Mouse (Mus musculus) B cell, adult 67 days (primary cell): Measurements from ENCODE around the gene Casc3. TPM values are rescaled to one million over a fixed set of nuclear protein-coding genes. Genes with fewer than 3 reads are reported as not detected.

Source experiments
- total RNA-seq, 2 experiments: library from RNA; stranded (reverse); gene quantifications; 4 replicates each; pipeline ENCODE4 v1.2.4; 2023

The Casc3 gene
- total RNA-seq, result 100 to 1,000 TPM in 1 of 2 experiments, 10 to 100 TPM in 1; 94.5 to 108 TPM

DNA sequence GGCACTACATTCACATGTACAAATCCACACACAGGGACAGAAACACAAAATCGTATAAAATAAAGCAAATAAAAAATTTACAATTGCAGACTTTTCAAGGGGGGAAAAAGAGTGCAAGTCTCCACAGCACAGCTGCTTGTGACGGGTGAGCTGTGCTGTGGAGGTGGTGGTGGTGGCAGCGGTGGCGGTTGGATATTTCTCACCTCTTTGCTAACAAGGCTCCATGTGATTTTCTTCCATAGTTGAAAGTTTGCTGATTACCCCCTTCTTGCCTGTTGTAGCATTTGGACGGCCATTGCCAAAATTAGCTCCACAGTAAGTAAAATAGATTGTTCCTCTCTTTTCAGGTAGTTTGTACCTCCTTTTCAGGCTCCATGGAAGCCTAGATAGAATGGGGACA lies at the start of gene Casc3:
Gene Casc3, plus strand, starts transcription at position 301 of the 400 bp plus-strand sequence.

DNA sequence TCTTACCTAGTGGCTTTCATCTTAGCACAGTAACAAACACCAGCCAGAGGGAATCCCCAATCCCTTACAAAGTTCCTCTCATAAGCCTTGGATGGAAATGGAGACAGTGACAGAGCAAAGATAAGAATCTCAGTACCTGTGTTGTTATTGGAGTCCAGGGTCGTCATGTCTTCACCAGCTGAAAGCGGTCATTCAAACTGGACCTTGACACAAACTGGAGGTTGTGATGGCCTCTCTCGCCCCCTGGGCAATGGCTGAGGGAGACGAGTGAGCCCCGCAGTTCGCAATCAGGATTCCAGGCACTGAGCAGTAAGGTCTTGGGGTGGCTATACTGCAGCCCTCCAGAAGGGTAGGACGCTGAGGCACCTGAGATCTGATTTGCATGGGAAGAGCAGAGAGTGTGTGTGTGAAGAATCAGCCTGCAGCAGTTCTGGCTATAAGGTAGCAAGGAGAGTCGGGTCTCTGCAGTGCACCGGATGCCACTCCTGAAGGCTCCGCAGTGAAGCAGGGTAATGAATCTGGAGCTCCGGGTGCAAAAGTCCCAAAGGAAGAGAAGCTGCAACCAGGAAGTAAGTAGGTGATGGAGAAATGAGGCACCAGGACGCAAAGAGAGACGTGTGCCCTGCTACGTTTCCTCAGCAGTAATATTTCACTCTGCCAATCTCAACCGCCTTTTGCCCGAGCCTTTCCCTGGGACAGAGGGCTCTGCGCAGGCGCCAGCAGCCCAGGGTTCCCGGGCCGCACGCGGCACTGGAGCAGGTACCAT lies 29.9 kb upstream of the Casc3 start, which contains the start of gene Nr1d1:
Gene Nr1d1, minus strand, starts transcription at position 752 of the 766 bp plus-strand sequence.

DNA sequence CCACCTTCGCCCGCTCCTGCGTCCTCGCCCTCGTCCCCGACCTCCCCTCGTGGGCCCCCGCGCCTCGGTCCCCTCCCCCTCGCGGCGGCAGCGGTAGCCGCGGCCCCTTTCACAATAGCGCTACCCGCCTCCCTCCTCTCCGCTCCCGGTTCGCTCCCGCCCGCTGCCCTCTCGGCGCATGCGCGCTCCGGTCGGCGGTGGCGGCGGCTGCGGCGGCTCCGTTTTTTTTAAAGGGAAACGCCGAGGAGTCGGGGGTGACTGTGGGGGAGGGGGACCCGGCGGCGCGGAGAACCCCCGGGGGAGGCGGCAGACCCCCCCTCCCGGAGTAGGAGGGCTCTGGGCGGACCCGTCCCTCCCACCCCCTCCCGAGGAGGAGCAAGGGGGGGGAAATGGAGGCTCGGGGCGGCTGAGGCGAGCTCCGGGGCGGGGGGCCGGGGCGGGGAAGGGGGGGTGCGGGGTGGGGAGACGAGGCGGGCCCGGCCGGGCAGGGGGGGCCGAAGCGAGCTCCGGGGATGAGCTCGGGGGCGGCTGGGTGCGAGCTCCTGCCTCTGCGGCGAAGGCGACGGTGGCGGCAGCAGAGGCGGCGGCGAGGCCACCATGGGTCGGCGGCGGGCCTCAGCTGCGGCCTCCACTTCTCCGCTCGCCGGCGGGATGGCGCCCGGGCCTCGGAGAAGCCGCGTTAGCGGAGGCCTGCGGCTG lies 9.5 kb upstream of the Casc3 start, which contains the start of gene Msl1:
Gene Msl1, plus strand, starts transcription at position 502 of the 699 bp plus-strand sequence.

DNA sequence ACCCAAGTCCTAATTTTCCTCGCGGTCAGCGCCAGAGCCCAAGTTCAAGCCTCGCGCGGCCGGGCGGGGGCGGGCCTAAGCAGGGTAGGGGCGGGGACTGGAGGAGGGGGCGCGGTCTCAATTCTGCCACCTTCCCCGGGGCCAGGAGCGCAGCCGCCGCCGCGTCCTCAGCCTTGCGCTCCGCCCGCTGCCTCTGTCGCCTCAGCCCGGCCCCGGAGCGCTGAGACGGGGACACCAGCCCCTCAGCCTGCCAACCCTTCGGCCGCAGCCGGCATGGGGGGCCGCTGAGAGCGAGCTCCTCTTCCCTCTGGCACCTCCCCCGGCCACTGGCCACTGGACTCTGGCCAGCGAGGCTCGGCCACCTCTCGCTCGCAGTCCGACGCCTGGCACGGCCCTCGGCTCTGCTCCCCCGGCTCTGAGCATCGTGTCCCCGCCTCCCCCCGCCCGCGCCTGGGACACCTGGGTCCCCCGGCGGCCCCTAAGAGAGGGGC lies 32.0 kb downstream of the Casc3 start, which contains the start of gene Rapgefl1:
Gene Rapgefl1, plus strand, starts transcription at position 135 of the 491 bp plus-strand sequence.

DNA sequence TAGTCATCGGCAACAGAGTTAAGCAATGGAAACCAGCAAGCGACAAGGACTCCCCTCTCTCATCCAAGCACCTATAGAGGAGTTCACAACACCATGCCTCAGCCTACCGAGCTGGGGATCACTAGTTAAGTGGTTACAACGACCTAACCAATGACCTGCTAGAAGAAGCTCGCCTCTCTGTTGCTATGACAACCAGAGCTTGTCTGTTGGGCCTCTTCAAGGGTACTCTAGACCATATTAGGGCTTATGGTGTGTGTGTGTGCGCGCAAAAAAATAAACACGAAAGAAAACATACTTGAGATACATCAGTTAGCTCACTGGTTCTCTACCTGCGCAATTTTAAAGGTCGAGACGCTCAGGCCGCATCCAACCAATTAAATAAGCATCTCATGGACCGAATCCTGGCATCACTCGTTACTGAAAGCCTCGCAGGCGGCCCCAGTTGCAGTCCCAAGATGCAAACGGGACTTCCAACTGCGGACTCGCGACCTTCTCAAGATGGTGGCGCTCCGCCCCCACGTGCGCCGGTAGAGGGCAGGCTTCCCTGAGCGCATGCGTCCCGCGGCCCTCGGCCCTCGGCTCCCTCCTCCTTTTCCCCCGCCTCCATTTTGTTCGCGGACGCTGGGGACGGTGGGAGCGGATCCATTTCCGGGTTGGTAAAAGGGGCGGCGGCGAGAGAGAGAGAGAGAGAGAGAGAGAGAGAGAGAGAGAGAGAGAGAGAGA lies 58.5 kb downstream of the Casc3 start, which contains the start of gene Wipf2:
Gene Wipf2, plus strand, starts transcription at position 611 of the 723 bp plus-strand sequence.

Other genes with a start within 250 kb of the Casc3 start
- 10 to 100 TPM; 19.3 to 19.6 TPM for gene Ormdl3, start 217.5 kb upstream of the Casc3 start, total RNA-seq
- gene Lrrc3c, start 206.6 kb upstream of the Casc3 start, total RNA-seq, result not detected
- 10 to 100 TPM; 24.9 to 27.5 TPM for gene Gm12355, start 179.2 kb upstream of the Casc3 start, total RNA-seq
- gene Gsdma3, start 178.5 kb upstream of the Casc3 start, total RNA-seq, result not detected
- gene Gsdma2, start 158.1 kb upstream of the Casc3 start, total RNA-seq, result not detected
- not detected for gene Gsdma, start 140.6 kb upstream of the Casc3 start, total RNA-seq
- gene Psmd3, start 122.4 kb upstream of the Casc3 start, total RNA-seq, result 10 to 100 TPM; 70.5 to 80.3 TPM
- gene Csf3, start 103.6 kb upstream of the Casc3 start, total RNA-seq, result not detected
- gene Med24, start 75.5 kb upstream of the Casc3 start, total RNA-seq, result 10 to 100 TPM; 95.9 to 99.3 TPM
- gene Thra, start 64.3 kb upstream of the Casc3 start, total RNA-seq, result 10 to 100 TPM in 1 of 2 experiments, 1 to 10 TPM in 1; 8.1 to 10.3 TPM
- gene Nr1d1, start 29.6 kb upstream of the Casc3 start, total RNA-seq, result 1 to 10 TPM; 1.5 to 2.3 TPM
- gene Msl1, start 9.4 kb upstream of the Casc3 start, total RNA-seq, result 100 to 1,000 TPM; 146 to 155 TPM
- 1 to 10 TPM; 3.1 to 3.5 TPM for gene Rapgefl1, start 31.9 kb downstream of the Casc3 start, total RNA-seq
- gene Wipf2, start 58.7 kb downstream of the Casc3 start, total RNA-seq, result 10 to 100 TPM; 49.3 to 49.6 TPM
- gene Cdc6, start 102.9 kb downstream of the Casc3 start, total RNA-seq, result 1 to 10 TPM; 2.0 to 3.0 TPM
- 10 to 100 TPM; 79.8 to 80.3 TPM for gene Rara, start 122.9 kb downstream of the Casc3 start, total RNA-seq
- gene Gjd3, start 178.1 kb downstream of the Casc3 start, total RNA-seq, result not detected
- gene Top2a, start 219.3 kb downstream of the Casc3 start, total RNA-seq, result 10 to 100 TPM; 16.8 to 20.2 TPM
- under 1 TPM in 1 of 2 experiments, not detected in 1; 0.38 TPM for gene Igfbp4, start 236.3 kb downstream of the Casc3 start, total RNA-seq